Mouse (Mus musculus) brain, embryonic 14.5 days (tissue): ENCODE measurements around the gene Inf2. TPM values are rescaled to one million over a fixed set of nuclear protein-coding genes. Genes with fewer than 3 reads are reported as not detected.

Experiments used
- DNase-seq: peaks from one replicate; pipeline ENCODE4 v3.0.0-alpha.2; 2011; ENCODE audit warnings: low read depth
- CTCF ChIP-seq: fragments of 200-500 bp; IDR thresholded peaks from 2 replicates; pipeline ENCODE4 v1.5.1; 2012; ENCODE audit warnings: inconsistent platforms, mild to moderate bottlenecking, moderate library complexity, borderline replicate concordance; ENCODE audit not compliant: insufficient read depth, insufficient read length; ENCODE audit errors: extremely low read depth
- POLR2A ChIP-seq: fragments of 200-500 bp; IDR thresholded peaks from 2 replicates; pipeline ENCODE4 v1.6.1; 2012; ENCODE audit warnings: mild to moderate bottlenecking, inconsistent platforms, borderline replicate concordance; ENCODE audit not compliant: poor library complexity, insufficient read depth, insufficient read length, severe bottlenecking; ENCODE audit errors: extremely low read depth
- polyA plus RNA-seq: library from polyadenylated mRNA; depleted of rRNA; stranded (reverse); fragments of >200 nt; gene quantifications from 2 replicates; pipeline ENCODE4 v1.2.3, GENCODE M21; 2012; rRNA removed

Inf2 gene
- polyA plus RNA-seq, result 7.8 and 8.4 TPM in 2 replicates

DNA sequence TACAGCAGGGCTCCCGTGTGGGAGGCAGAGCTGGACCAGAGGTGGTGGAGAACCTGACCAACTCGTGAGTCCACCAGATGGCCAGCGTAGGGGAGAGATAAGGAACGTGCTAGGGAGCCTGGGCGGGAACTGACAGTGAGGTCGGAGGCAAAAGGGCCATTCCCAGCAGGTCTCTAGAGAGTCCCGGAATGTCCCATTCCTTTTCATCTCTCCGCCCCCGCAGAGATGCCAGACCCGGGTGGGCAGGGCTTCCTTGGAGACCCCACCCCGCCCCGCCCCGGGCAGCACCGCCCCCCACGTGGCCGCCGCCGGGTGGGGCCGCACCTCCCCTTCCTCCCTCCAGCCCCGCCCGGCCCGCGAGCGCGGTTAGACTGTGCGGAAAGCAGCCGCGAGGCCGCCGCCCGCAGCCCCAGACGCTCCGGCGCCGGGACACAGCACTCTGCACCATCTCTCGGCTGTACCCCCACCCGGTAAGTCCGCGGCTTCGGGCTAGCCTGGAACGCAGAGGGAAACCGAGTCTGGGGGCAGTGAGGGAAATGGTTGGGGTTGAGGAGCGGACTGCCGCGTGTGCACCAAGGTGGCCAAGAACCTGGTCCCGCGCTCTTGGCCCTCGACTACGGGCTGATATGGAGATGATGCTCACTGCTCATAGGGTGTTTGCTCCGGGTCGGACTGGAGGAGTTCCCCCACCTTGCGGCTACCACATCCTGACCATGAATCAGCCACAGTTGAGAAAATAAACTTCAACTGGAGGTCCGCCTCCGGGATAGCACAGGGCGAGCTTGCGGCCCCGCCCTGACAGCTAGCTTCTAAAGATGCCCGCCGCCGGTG is at the start of gene Inf2:
Inf2 (plus strand) TSS at position 359 of the 831 bp plus-strand sequence.
- TF ChIP-seq POLR2A (no peak), CTCF (no peak)
- DNase-seq, result peak; percentile 72

DNA sequence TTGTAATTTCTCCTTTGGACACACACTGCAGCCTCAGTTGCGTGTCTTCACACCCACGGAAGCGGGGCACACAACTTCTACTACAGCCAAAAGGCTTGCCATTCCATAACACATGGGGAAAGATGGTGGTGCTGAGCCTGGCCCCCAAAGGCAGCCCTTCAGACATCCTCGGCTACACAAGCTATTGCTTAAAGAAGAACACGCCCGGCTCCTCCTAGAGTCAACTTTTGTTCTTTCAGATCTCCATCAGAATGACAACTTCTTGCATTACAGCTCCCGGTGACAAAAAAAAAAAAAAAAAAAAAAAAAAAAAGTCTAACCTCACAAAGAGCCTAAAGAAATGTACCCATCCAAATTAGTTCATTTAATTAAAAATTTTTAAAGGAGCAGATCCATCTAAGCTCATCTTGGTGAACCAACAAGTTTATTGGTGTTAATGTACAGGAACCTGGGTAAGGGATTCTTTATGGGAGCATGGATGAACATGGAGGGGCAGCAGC is 49.1 kb upstream of the Inf2 start:
- TF ChIP-seq POLR2A (no peak), CTCF (no peak)

DNA sequence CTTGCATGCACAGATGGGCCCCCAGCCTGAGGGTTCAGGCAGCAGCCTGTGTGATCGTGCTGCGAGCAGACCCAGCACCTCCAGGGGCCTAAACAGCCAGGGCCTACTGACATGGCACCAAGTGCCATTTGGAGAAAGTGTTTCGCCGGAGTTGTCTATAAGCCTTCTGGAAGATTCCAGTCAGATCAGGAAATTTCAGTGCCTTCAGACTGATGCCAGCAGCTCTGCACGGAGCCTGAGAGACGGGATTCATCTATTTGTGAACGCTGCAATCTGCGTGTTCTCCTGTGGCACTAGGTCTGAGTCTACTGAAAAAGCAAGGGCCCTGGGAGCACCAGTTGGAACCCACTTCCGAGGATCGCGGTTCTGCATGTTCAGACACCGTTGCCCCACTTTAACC is 48.3 kb upstream of the Inf2 start:
- DNase-seq, result peak; percentile 56
- no peak for TF ChIP-seq CTCF
- TF ChIP-seq POLR2A, result no peak

More for the DNA sequence above, 49.1 kb upstream of the Inf2 start:
- no peak for DNase-seq

DNA sequence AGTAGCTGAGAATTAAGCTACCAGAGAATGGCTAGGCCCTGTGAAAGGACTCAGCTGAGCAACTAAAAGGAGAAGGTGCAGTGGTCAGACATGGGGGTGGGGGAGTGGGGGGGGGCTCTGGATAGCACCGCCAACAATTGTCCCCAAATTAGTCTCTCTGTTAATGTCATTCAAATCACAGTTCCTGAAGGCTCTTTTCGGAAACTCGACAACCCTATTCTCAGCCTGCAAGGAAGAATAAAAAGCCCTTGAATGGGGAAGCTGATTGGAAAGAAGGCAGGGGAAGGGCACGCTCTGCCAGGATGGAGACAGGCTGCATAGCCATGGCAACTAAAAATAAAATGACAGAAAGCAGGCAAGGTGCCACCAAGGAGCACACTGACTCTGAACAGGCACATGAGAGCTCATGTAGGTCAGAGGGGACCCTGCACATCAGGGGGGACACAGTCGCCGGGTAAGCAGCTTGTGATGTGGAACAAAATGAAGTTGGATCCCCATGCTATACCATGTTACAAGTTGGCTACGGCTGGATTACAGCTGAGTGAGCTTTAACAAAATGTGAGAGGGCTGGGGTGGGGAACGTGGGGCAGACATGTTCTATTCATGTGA is 47.0 kb upstream of the Inf2 start:
- DNase-seq, result peak; percentile 97
- TF ChIP-seq CTCF (no peak), POLR2A (no peak)

DNA sequence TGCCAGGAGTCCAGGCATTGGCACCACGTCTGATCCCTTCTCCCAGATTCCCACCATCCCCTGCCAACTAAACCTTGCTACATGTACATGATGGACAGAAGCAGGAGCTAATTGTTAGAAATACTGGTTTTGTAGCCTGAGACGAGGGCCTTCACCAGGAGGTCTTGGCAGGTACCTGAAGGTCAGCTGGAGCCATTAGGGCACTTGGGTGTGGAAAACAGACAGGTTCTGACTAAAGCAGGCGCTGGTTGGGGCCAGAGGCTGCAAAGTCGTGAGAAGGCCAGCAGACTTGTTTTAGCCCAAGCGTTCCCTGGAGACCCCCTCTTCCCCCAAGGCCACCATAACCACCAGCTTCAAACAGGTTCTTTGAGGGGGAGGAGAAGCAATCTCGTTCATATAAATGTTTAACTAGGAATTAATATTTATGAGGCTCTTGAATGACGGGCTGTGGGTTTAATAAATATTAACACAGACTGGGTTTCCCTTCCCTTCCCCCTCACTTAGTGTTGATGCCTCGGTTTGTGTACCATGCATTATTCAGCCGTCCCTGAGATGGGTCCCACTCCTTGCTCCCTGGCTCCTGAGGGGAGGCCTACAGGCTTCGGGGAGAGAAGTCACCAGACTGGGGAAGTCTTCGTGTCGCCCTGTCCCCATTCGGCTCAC is 46.2 kb upstream of the Inf2 start:
- TF ChIP-seq CTCF, result no peak
- no peak for TF ChIP-seq POLR2A
- peak; percentile 85 for DNase-seq

DNA sequence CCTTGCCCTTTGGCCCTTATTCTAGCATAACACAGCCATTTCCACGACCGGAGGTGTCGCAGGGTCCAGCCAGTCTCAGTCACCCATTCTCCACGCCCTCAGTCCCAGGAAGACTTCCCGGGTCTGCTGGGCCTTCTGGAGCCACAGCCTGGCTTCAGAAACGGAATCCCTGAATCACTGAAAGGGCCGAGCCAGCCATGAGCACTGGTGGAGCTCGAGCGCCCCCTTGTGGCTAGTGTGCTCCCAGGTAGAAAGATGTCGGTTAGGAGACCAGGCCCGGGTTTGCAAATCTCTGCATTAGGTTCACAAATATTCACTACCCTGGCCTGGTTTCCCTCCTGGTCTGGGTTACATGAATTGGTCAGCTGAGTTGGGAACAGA is 45.7 kb upstream of the Inf2 start:
- TF ChIP-seq CTCF (peak; percentile 99), POLR2A (no peak)
- DNase-seq, result peak; percentile 95

DNA sequence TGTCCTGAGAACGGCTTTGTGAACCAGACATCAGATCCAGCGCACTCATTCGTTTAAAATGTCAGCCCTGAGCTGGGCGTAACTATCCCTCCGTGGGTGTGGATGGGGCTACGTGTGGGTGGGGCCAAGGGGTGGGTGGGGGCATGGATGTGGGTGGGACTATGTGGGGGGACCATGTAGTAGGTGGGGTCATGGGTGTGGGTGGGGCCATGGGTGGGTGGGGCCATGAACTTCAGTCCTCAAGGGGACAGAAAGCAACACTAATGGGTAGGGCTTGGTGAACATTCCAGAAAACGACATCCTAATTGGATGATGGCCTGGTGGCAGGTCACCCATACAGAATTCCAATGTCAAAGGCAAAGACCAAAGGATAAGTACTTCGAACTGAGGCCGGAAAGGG is 44.6 kb upstream of the Inf2 start:
- no peak for TF ChIP-seq CTCF
- no peak for DNase-seq

DNA sequence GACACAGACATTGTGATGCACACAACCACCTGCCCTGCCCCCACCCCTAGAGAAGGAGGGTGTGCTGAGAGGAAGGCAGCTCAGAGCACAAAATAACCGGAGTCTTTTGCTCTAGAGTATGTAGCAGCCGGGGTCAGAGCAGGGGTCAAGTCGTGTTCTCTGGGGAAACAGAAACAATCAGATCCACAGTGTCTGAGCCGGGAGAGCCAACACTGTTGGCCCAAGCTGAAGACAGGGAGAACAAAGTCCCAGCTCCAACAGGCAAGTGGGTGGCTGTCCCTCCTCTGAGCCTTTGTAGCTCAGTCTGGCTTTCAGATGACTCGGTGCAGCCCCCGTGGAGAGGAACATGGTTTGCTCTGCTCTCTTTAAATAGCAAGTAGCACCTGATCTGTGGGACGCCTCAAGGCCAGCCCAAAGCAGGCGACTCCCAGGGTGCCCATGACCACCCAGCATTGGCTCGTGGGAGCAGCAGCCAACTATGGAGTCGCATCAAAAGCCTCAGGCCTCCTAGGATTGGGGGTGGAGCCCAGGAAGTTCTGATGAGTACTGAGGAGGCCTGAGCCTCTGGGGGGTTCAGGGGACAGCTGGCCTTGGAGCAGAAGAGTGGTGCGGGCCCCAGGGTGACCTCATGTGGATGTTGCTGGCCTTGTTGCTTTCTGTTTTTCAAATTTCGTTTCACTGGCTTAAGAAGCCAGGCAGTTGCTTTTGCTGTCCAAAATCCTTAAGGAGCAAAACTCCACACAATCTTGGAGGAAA is 43.5 kb upstream of the Inf2 start:
- TF ChIP-seq POLR2A (no peak), CTCF (no peak)
- DNase-seq, result peak; percentile 16

DNA sequence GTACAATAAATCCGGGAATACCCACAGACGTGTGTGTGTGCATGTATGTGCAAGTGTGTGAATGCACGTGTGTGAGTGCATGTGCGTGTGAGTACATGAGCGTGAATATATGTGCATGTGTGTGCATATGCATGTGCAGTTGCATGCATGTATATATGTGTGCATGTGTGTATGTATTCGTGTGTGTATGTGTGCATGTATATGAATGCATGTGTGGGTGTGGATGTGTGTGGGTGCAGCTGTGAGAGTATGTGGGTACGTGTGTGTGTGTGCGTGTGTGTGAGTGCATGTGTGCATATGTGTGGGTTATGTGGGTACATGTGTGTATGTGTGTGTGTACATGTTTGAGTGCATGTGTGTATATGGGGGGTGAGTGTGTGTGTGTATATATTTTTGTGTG is 42.5 kb upstream of the Inf2 start:
- TF ChIP-seq CTCF (no peak), POLR2A (no peak)
- DNase-seq, result no peak

DNA sequence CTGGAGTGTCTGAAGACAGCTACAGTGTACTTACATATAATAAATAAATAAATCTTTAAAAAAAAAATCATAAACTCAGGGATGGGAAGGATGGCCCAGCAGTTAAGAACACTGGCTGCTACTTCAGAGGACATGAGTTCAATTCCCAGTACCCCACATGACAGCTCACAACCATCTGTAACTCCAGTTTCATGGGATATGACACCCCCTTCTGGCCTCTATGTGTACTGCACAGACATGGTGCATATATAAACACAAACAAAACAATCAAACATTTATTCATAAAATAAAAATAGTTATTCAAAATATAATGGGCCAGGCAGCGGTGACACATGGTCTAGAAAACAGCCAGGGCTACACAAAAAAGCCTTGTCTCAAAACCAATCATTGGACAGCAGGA is 39.3 kb upstream of the Inf2 start:
- DNase-seq, result no peak

More for the DNA sequence above, 39.3 kb upstream of the Inf2 start:
- TF ChIP-seq POLR2A (no peak), CTCF (no peak)
